Mouse (Mus musculus) right cerebral cortex, postnatal 25 days (tissue): ENCODE measurements around the gene Polm.

Experiments
- DNase-seq: peaks from one replicate; pipeline ENCODE4 v3.0.0; 2022

Gene Polm

DNA sequence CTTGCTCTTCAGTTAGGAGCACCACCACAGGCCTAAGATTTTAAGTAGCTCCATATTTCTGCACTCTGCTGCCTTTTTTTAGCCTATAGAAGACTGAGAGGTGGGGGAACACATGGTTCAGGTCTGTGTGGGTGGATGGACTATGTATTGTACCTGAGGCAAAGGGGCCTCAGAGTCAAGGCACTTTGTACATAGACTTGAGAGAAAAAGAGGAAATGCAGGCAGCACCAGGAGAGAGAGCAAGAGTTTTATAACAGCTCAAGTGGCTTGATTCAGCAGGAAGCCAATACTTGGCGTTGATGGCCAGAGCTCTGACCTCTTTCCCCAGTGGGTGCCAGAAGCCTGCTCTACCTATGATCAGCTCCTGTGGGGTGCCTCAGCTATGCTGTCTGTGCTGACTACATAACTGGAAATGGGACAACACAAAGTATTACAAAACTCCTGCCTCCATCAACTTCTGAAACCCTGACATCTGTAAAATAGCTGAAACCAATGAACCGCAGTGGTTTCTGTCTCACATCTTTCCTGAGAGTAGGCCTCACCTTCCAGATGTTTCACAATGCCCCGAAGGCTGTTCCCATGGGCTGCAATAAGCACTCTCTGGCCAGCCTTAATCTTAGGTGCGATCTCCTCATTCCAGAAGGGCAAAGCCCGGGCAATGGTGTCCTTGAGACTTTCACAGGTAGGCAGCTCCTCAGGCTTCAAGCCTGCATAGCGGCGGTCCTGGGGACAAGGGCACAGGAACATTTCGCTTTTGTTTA, 35.2 kb downstream of the Polm start:
- no peak for DNase-seq

DNA sequence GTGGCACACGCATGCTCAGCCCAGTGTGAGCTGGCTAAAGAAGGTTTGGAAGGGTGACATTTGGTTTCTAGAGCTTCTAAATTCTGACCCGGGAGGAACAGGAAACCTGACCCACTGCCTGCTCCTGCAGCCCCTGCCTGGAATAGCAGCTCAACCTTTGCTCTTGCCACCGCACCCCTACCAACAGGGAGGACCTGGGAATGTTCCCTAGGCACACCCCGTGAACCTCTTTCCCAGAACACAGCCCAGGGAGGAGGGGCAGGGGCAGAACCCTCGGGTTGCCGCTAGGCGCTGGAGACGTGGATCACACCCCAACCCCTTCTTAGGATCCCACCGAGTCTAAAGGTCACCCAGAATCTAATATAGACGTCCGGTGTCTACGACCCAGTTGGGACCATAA, 35.8 kb downstream of the Polm start:
- no peak for DNase-seq

DNA sequence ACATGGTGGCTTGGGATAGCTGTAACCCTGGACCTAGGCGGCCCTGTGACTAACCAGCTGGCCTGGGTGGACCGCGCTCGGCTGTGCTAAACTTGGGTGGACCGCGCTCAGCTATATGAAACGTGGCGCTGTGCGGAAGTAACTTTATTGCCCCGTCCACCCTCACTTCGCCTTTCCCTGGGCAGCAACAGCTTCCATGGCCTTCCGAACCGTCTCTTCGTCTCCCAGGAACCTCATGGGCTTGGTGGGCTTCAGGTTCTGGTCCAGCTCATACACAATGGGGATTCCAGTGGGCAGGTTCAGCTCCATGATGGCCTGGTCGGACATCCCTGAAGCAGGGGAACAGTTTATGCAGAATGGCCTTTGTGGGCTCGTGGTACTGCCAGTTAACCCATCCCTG, 36.3 kb downstream of the Polm start:
- no peak for DNase-seq

- DNase-seq = no peak
Measured at GRCm38 (mm10) chr11:5799621-5800490, 38.0 kb downstream of the Polm start.

GRCm38 (mm10) chr11:5797928-5798327, 39.9 kb downstream of the Polm start:
- DNase-seq = no peak

GRCm38 (mm10) chr11:5797371-5797770, 40.4 kb downstream of the Polm start:
- DNase-seq = no peak

- no peak for DNase-seq
Measured at GRCm38 (mm10) chr11:5796939-5797338, 40.9 kb downstream of the Polm start.

- peak; percentile 44 for DNase-seq
Measured at GRCm38 (mm10) chr11:5795706-5796105, 42.1 kb downstream of the Polm start.

- no peak for DNase-seq
Measured at GRCm38 (mm10) chr11:5795290-5795689, 42.5 kb downstream of the Polm start.

- no peak for DNase-seq
Measured at GRCm38 (mm10) chr11:5790431-5790830, 47.4 kb downstream of the Polm start.

DNA sequence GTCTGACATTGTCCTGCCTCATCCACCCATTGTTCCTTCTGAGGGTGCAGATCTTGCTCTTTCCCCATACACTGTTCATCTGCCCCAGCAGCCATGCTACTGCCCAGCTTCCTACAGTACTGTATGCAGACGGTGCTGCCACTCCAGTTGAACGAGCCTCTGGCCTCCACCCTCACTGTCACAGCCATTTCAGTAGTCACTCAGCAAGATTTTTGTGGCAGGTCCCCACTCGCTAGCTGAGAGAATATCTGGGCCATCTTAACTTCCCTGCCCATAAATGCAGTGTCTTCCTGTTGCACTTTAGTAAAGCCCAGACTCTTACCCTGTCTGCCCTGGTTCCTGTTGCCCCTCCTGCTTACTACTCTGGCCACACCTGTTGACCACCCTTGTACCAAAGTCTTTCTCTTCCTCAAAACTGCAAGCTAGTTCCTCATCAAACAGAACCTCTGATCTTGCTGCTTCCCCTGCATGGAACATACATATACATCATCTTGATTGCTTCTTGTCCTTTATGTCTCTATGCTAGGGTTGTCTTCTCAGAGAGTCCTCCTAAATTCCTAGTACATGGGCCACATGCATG, 48.0 kb downstream of the Polm start:
- no peak for DNase-seq

GRCm38 (mm10) chr11:5789071-5789753, 48.6 kb downstream of the Polm start:
- no peak for DNase-seq

GRCm38 (mm10) chr11:5788056-5789014, 49.5 kb downstream of the Polm start, which contains the start of gene Dbnl:
TSS of gene Dbnl (plus strand) at chr11:5788488.
- DNase-seq = peak; percentile 97

DNA sequence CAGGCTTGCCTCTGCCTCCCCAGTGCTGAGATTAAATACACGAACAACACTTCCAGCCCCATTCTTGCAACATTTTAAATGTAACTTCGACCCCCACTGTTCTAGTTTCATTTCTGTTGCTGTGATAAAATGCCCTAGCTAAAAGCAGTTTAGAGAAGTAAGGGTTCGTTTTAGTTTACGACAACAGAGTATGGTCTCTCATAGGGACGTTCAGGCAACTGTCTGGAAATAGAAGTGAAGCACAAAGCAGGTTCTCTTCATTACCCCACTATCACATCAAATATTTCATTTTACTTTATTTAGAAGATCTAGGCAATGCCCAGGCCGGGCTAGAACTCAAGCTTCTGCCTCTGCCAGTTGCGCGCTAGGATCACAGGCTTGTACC, 50.2 kb downstream of the Polm start:
- DNase-seq = no peak

DNA sequence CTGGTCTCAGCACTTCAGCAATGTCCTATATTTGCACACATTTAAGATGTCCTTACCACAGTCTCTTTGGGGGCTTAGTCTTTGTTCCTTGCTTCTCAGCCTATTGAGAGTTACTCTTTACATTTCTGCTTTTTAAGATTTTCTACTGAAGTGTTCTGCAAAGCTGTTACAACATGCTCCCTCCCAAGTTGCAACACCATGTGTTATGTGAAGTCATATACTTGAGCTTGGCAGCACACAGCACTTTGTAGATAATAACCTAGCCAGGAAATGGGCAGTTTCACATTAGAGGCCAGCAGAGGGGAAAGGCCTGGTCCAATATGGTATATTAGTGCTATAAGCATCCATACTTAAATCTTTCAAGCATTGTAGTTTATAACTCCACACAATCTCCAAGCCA, 52.1 kb downstream of the Polm start:
- DNase-seq = no peak

GRCm38 (mm10) chr11:5782199-5782944, 55.4 kb downstream of the Polm start:
- no peak for DNase-seq

DNA sequence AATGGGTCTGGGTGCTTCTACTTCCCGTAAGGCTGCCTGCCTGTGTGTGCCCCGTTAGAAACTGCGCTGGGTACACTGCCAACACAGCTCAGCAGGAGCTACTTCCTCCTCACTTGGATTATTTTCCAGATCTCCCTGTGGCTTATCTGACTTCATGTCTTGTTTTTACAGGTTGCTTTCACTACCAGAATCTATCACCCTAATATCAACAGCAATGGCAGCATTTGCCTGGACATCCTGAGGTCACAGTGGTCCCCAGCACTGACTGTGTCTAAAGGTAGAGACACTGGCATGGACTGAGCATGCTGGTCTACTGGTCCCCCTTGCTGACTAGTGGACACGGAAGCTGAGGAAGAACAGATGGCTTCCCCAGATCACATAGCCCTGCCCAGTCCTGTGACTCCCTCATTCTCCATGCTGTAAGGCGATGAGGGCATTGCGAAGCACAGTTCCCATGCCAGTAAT, 57.7 kb downstream of the Polm start:
- DNase-seq = no peak

DNA sequence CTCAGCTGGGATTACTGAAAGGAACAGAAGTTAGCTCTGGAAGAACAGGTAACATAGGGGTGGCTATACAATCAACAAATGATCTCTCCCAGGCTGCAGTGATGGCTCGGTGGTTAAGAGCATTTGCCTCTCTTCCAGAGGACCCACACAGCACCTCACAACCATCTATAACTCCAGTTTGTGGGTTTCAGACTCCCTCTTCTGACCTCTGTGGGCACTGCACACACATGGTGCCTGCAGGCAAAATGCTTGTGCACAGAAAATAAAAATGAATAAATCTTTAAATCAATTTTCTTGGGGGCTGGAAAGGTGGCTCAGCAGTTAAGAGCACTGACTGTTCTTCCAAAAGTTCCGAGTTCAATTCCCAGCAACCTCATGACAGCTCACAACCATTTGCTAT, 59.3 kb downstream of the Polm start:
- no peak for DNase-seq
